Mouse (Mus musculus) stomach, embryonic 15.5 days (tissue): ENCODE results near the gene Sugct. TPM values are rescaled to one million over a fixed set of nuclear protein-coding genes. Genes with fewer than 3 reads are reported as not detected.

Source experiments
- ATAC-seq: fragments of 200-750 bp; cut with Nextera tagmentation; 2 replicates; pipeline ENCODE4 v1.8.0; 2017; ENCODE audit warnings: low read depth, moderate number of reproducible peaks, moderate TSS enrichment; ENCODE audit not compliant: insufficient read depth, low FRiP score
- H3K27ac ChIP-seq: fragments of 300-500 bp; sonication (generic); 2 replicates; pipeline ENCODE4 v1.5.1; 2015; ENCODE audit warnings: mild to moderate bottlenecking, inconsistent platforms
- H3K27me3 ChIP-seq: fragments of 300-500 bp; sonication (generic); replicated peaks from 2 replicates; pipeline ENCODE4 v1.6.1; 2015; ENCODE audit warnings: inconsistent platforms
- H3K36me3 ChIP-seq: fragments of 300-500 bp; sonication (generic); 2 replicates; pipeline ENCODE4 v1.6.1; 2015; ENCODE audit warnings: inconsistent platforms
- H3K4me1 ChIP-seq: fragments of 300-500 bp; sonication (generic); 2 replicates; pipeline ENCODE4 v1.6.1; 2015; ENCODE audit warnings: inconsistent platforms
- H3K4me2 ChIP-seq: fragments of 300-500 bp; sonication (generic); 2 replicates; pipeline ENCODE4 v1.6.1; 2015; ENCODE audit warnings: mild to moderate bottlenecking, inconsistent platforms
- H3K4me3 ChIP-seq: fragments of 300-500 bp; sonication (generic); replicated peaks from 2 replicates; pipeline ENCODE4 v1.5.1; 2015; ENCODE audit warnings: inconsistent platforms
- H3K9ac ChIP-seq: fragments of 300-500 bp; sonication (generic); 2 replicates; pipeline ENCODE4 v1.6.1; 2015; ENCODE audit warnings: inconsistent platforms
- H3K9me3 ChIP-seq: fragments of 300-500 bp; sonication (generic); 2 replicates; pipeline ENCODE4 v1.6.1; 2016; ENCODE audit warnings: inconsistent platforms
- WGBS: fragments of 180-500 bp; shearing (Covaris S2); methylation state at CpG from one replicate; pipeline ENCODE4 v1.1.7; 2015; 5-methylcytosine and 5-hydroxymethylcytosine counted together
- polyA plus RNA-seq: library from polyadenylated mRNA; unstranded; fragments of >200 nt; fragmentation: Nextera tagmentation; extraction: Ambion mirVana; gene quantifications from 2 replicates; pipeline ENCODE4 v1.2.1, GENCODE M21; 2015

Gene Sugct
- polyA plus RNA-seq, 1 experiment from 2014 or later, result 5.5 TPM

DNA sequence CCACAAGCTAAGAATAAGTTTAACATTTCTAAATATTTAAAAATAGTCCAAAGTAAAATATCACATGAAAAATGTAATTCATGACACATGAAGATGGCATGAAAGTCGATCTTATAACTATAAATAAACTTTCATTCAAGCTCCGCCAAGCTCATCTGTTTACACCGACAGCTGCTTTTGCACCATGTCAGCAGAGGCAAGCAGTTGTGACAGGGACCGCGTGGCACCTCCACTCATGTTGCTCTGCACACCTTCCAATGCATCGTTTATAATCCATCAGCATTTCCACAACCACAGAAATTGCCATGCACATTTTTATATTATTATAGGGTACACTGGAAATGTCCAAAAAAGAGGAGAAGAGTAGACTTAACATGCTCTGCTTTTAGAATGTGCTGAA, 273.5 kb downstream of the Sugct start:
- ATAC-seq, result no peak
- Histone ChIP-seq H3K4me1 (no peaks in the 10 kb centered on the region), H3K36me3 (no peaks in the 10 kb centered on the region), H3K4me2 (no peak overlapping the region), H3K9me3 (no peaks in the 10 kb centered on the region), H3K27ac (no peak overlapping the region), H3K27me3 (no peaks in the 10 kb centered on the region), H3K9ac (no peak overlapping the region), H3K4me3 (no peak overlapping the region)
- 61% methylated on average over 6 of the region's 6 CpGs for WGBS

DNA sequence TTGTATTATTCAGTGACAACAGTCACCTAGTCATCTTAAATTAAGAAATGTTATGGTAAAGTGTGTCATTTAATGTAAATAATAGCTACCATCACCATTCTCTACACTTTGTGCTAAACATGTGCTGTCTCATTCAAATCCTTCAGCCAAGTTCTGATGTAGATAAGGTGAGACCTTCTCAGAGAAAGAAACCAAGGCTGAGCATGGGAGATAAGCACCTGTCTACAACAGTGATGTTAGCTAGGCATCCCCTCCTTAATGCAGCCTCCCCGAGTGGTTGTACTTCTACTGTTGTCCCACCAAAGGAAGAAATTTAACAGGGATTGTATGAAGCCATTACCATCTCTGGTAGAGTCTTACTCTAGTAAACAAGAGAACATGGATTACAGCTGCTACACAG, 274.8 kb downstream of the Sugct start:
- no peaks in the 10 kb centered on the region for H3K4me1 ChIP-seq
- no peaks in the 10 kb centered on the region for H3K9me3 ChIP-seq
- no peak for ATAC-seq
- H3K27me3 ChIP-seq, result no peaks in the 10 kb centered on the region
- no peak overlapping the region for H3K9ac ChIP-seq
- no peaks in the 10 kb centered on the region for H3K36me3 ChIP-seq
- H3K4me2 ChIP-seq, result no peak overlapping the region
- no peak overlapping the region for H3K4me3 ChIP-seq
- no peak overlapping the region for H3K27ac ChIP-seq
- WGBS, result 75% methylated on average over 1 of the region's 1 CpGs

DNA sequence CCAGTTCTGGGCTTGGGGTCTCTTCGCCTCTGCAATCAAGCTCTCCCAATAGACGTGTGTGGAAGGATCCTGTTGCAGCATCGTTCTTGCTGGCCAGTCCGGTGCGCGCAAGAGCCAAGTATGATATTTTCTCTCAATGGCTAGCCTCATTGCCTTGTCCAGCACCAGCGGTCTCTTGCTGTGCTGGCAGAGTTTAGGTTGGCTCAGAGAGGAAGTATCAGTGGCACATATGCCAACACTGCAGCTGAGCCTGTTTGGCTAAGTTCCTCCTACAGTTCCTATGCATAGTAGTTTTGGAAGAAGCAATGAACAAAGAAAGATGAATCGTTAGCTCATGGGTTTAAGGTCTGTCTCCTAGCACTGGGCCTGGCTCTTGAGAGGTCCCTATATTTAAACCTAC, 352.5 kb downstream of the Sugct start:
- H3K4me1 ChIP-seq, result no peaks in the 10 kb centered on the region
- no peak for ATAC-seq
- no peak overlapping the region for H3K4me3 ChIP-seq
- no peak overlapping the region for H3K4me2 ChIP-seq
- no peaks in the 10 kb centered on the region for H3K36me3 ChIP-seq
- no peaks in the 10 kb centered on the region for H3K9me3 ChIP-seq
- WGBS, result 93% methylated on average over 8 of the region's 8 CpGs
- H3K27me3 ChIP-seq, result no peaks in the 10 kb centered on the region
- H3K27ac ChIP-seq, result no peak overlapping the region
- no peak overlapping the region for H3K9ac ChIP-seq

DNA sequence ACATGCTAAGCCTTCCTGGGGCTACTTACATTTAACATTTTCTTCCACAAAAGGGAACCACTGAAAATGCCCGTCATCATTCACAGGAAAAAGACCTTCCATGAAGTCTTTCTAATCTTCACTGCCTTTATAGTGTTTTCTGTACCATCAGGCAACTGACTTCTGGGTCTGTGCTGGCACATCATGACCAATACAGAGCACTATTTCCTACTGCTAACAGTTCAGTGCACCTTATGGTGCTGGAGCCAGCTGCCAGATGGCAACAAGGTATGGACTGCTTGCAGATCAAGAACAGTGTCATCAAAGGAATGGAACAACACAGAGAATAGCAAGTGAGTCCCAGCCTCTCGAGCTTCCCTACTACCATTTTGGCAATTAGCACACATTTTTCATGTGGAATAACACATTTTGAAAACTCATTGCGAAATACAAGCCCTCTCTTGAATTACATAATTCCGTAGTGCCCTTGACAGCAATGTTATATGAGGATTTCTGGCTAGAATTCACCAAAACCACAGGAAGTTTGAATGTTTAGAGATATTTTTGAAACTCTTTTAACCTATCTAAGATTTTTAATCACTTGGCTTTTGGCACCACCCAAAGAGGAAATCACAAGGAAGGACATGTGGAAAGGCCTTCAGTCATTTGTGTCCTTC, 359.3 kb downstream of the Sugct start:
- Histone ChIP-seq H3K9me3 (no peaks in the 10 kb centered on the region), H3K4me1 (no peaks in the 10 kb centered on the region), H3K36me3 (no peaks in the 10 kb centered on the region), H3K27ac (no peak overlapping the region), H3K27me3 (no peaks in the 10 kb centered on the region), H3K9ac (no peak overlapping the region), H3K4me3 (no peak overlapping the region), H3K4me2 (no peak overlapping the region)
- no peak for ATAC-seq
- 71% methylated on average over 4 of the region's 4 CpGs for WGBS

DNA sequence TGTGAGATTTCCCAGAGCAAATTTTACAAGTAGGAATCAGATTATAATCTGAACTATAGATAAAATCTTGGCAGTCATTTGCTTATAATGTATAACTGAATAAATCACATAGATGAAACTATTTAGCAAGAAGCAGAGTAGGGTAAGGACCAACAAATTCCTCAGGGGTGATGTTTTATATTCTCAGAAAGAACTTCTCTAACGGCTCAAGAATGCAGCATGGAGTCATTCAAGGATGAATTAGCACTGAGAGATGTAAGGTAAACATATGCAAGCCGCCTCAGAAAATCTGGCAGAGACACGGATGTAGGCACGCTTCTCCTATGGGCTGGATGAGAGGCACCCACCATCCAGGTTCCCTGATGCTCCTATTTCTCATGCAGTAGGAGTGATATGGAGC, 368.5 kb downstream of the Sugct start:
- Histone ChIP-seq H3K9me3 (no peaks in the 10 kb centered on the region), H3K27ac (no peak overlapping the region), H3K36me3 (no peaks in the 10 kb centered on the region), H3K9ac (no peak overlapping the region), H3K4me2 (no peak overlapping the region), H3K27me3 (no peaks in the 10 kb centered on the region), H3K4me1 (no peaks in the 10 kb centered on the region), H3K4me3 (no peak overlapping the region)
- ATAC-seq, result no peak
- WGBS, result 39% methylated on average over 4 of the region's 4 CpGs

DNA sequence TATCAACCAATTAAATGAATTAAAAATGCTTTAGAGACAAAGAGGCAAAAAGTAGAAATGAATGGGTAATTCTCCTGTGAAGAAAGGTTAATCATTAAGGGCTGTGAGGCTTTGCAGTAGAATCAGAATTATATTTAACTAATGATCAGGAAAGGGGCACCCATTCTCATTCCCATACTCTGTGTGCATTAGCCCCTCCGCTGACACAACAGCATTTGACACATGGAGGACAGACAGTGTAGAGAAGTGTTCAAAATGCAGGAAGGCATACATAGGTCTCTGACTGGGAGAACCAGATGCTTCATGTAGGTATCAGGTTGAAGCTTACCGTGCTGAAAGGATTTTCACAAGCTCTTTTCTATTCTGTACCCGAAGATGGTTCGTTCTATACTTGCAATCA, 393.8 kb downstream of the Sugct start:
- WGBS, result 92% methylated on average over 4 of the region's 4 CpGs
- no peak for ATAC-seq
- Histone ChIP-seq H3K27ac (no peak overlapping the region), H3K27me3 (no peaks in the 10 kb centered on the region), H3K9me3 (no peaks in the 10 kb centered on the region), H3K4me1 (no peaks in the 10 kb centered on the region), H3K9ac (no peak overlapping the region), H3K36me3 (no peaks in the 10 kb centered on the region), H3K4me2 (no peak overlapping the region), H3K4me3 (no peak overlapping the region)

DNA sequence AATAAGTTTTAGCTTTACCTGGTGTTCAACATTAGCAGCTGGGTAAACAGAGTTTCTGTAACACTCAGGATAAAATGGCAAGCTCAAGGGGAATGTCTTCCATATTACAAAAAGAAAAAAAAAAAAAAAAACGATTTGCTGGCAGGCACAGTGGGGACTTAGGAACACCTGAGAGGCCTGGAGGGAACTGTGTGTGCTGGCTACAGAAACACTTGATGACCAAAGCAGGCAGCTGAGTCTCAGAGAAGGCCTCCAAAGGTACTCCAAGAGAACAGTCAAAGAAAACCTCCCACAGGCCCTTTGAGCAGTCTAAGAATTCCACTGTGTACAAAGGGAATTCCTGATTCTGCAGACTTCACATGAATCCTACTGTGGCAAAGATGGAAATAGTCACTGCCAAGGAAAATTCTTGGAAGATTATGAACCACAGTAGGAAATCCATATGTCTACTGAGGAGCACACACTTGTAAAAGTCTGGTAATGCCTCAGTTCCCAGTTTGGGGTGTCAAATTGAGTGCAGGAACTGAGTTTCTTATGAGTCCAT, 397.8 kb downstream of the Sugct start:
- no peak for ATAC-seq
- no peak overlapping the region for H3K27ac ChIP-seq
- 50% methylated on average over 1 of the region's 1 CpGs for WGBS
- H3K9ac ChIP-seq, result no peak overlapping the region
- H3K4me2 ChIP-seq, result no peak overlapping the region
- no peaks in the 10 kb centered on the region for H3K9me3 ChIP-seq
- no peaks in the 10 kb centered on the region for H3K4me1 ChIP-seq
- H3K36me3 ChIP-seq, result no peaks in the 10 kb centered on the region
- no peak overlapping the region for H3K4me3 ChIP-seq
- H3K27me3 ChIP-seq, result no peaks in the 10 kb centered on the region

DNA sequence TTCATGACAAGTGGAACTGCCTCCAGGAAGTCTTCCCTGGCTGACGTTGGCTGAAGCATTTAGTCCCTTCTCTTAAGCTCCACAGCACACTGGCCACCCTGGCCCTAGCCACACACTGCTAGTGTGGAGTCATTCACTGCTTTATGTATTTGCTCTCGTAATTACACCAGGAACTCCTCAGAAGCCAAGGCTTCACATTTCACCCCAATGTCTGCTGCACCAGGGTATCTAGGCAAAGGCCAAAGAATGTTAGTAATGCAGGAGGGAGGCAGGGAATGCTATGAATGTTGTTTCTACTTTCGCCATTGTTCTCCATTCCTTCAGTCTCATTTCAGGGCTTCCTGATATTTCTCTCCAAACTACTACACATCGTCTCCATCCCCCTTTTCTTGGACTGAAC, 398.4 kb downstream of the Sugct start:
- Histone ChIP-seq H3K4me1 (no peaks in the 10 kb centered on the region), H3K27ac (no peak overlapping the region), H3K27me3 (no peaks in the 10 kb centered on the region), H3K9ac (no peak overlapping the region), H3K9me3 (no peaks in the 10 kb centered on the region), H3K36me3 (no peaks in the 10 kb centered on the region), H3K4me3 (no peak overlapping the region), H3K4me2 (no peak overlapping the region)
- no peak for ATAC-seq
- 47% methylated on average over 4 of the region's 4 CpGs for WGBS

DNA sequence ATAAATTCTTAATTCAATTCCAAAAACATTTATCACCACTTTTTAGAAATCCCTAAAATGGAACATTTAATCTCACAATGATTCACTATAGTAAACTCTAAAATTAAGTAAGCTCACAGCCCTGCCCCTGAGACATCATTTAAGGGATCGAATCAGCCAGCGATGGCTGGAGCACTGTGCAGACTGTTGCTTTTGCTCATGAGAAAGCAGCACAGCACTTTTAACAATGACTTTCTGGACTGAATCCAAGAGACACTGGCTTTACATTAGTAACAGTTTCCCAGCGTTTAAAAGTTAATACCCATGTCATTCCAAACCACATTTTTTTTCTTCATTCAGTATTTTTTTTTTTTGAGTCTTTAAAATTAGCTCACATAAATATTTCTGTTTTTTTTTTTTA, 398.9 kb downstream of the Sugct start:
- ATAC-seq, result no peak
- no peak overlapping the region for H3K9ac ChIP-seq
- H3K4me3 ChIP-seq, result no peak overlapping the region
- H3K27ac ChIP-seq, result no peak overlapping the region
- no peaks in the 10 kb centered on the region for H3K4me1 ChIP-seq
- H3K4me2 ChIP-seq, result no peak overlapping the region
- 41% methylated on average over 3 of the region's 3 CpGs for whole genome bisulfite sequencing
- no peaks in the 10 kb centered on the region for H3K27me3 ChIP-seq
- no peaks in the 10 kb centered on the region for H3K36me3 ChIP-seq
- no peaks in the 10 kb centered on the region for H3K9me3 ChIP-seq

DNA sequence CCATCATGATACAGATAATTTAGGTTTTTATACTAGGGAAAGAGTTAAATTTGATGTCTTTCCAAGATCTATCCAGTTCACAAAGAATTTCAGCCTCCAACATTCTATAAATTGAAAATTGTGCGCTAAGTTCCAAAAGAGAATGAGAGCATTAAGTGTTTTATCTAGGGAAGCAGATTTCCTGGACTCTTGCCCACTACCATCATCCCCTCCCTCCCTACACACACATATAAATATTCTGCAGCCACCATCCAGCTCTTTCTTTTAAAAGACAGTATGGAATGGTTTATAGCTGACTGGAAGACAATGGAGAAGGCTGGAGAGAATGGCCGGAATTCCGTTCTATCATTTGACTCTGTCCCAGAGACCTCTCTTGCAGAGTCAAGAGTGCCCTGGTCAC, 404.3 kb downstream of the Sugct start:
- Histone ChIP-seq H3K9ac (no peak overlapping the region), H3K36me3 (no peaks in the 10 kb centered on the region), H3K9me3 (no peaks in the 10 kb centered on the region), H3K27me3 (no peaks in the 10 kb centered on the region), H3K4me3 (no peak overlapping the region), H3K27ac (0 out of 2 replicates have a peak overlapping the region, but pooled peaks have one; percentile 6), H3K4me2 (no peak overlapping the region), H3K4me1 (0 out of 2 replicates have a peak, but pooled peaks cover 2% of the 10 kb centered on the region)
- ATAC-seq, result no peak
- WGBS, result 42% methylated on average over 3 of the region's 3 CpGs

DNA sequence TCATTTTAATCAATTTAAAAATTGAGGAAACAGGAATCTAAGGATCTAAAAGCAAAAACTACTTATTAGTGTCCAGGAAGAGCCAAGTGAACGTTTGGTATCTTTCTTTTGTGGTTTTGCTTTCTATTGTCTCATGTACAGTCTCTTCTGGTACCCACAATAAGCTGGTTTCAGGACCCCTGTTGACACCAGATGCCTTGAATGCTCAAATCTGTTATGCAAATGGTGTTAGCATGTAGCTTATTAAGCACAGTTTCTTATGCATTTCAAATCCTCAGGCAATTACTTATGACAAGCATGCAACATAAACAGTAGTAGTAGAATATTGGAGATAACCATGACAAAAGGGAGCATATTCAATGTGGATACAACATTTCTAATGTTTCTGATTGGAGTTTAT, 407.0 kb downstream of the Sugct start:
- no peak for ATAC-seq
- Histone ChIP-seq H3K9ac (no peak overlapping the region), H3K27me3 (no peaks in the 10 kb centered on the region), H3K36me3 (no peaks in the 10 kb centered on the region), H3K9me3 (no peaks in the 10 kb centered on the region), H3K27ac (no peak overlapping the region), H3K4me3 (no peak overlapping the region), H3K4me1 (0 out of 2 replicates have a peak, but pooled peaks cover 2% of the 10 kb centered on the region), H3K4me2 (no peak overlapping the region)
- 64% methylated on average over 1 of the region's 1 CpGs for WGBS

DNA sequence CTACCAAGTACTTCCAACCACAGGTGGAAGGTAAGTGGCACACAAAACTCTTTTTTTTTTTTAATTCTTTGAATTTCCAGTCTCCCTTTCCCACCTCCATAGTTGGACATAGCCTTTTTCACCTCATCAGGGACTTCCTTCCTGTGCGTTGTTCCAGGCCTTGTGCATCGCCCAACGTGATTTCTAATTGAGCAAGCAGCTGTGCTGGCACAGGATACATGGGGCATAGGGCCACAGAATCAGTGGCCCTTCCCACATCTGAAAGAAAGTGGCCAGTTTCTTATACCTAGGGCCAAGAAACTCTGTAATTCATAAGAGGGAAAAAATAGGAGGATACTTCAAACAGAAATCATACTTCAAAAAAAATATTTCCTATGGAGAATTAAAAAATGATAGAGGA, 449.4 kb downstream of the Sugct start:
- 82% methylated on average over 3 of the region's 3 CpGs for WGBS
- H3K4me2 ChIP-seq, result no peak overlapping the region
- H3K36me3 ChIP-seq, result no peaks in the 10 kb centered on the region
- no peak overlapping the region for H3K27ac ChIP-seq
- H3K9ac ChIP-seq, result no peak overlapping the region
- H3K4me3 ChIP-seq, result no peak overlapping the region
- no peaks in the 10 kb centered on the region for H3K4me1 ChIP-seq
- H3K27me3 ChIP-seq, result no peaks in the 10 kb centered on the region
- no peak for ATAC-seq
- H3K9me3 ChIP-seq, result no peaks in the 10 kb centered on the region

DNA sequence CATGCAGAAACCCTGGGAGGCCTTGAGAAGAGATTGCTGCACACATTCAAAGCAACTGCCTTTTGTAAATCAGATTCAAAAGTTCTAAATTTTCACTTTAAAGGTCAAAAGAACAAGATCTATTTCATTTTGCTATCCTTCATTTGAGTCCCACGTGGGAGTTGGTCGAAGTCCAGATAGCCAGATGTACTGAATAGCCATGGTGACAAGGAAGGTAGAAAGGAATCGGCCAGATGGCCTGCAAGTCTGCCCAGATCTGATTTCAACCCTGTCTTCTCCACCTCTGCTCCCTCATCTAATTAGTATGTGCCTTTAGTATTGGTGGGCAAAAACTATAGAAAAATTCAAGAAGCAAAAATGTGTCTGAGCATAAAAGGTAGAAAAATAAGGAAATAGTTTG, 478.8 kb downstream of the Sugct start:
- Histone ChIP-seq H3K9ac (no peak overlapping the region), H3K4me2 (no peak overlapping the region), H3K27ac (no peak overlapping the region), H3K4me3 (no peak overlapping the region), H3K9me3 (no peaks in the 10 kb centered on the region), H3K27me3 (no peaks in the 10 kb centered on the region), H3K36me3 (no peaks in the 10 kb centered on the region), H3K4me1 (no peaks in the 10 kb centered on the region)
- no peak for ATAC-seq
- WGBS, result 39% methylated on average over 3 of the region's 3 CpGs
